Mouse (Mus musculus) forebrain, postnatal 0 days (tissue): ENCODE measurements around the gene Tnfrsf17. TPM values are rescaled to one million over a fixed set of nuclear protein-coding genes. Genes with fewer than 3 reads are reported as not detected.
"Not testable (repeated sequence)": the region's sequence is repeated elsewhere in the genome, so short reads cannot be mapped to it uniquely, and the experiment has no call there.

Source experiments
- ATAC-seq: fragments of 200-750 bp; cut with Nextera tagmentation; 2 replicates; pipeline ENCODE4 v1.8.0; 2017; ENCODE audit warnings: mild to moderate bottlenecking, moderate library complexity
- DNase-seq: peaks from one replicate; pipeline ENCODE4 v3.0.0-alpha.2; 2015
- H3K27ac ChIP-seq: fragments of 300-500 bp; sonication (generic); 2 replicates; pipeline ENCODE4 v1.5.1; 2014; ENCODE audit warnings: low read depth, mild to moderate bottlenecking, antibody characterized with exemption, low read length, moderate library complexity, mixed read lengths
- H3K27me3 ChIP-seq: fragments of 300-500 bp; sonication (generic); 2 replicates; pipeline ENCODE4 v1.6.1; 2014; ENCODE audit warnings: mild to moderate bottlenecking, low read length, mixed read lengths; ENCODE audit not compliant: insufficient read depth
- H3K36me3 ChIP-seq: fragments of 300-500 bp; sonication (generic); 2 replicates; pipeline ENCODE4 v1.6.1; 2014; ENCODE audit warnings: mild to moderate bottlenecking, moderate library complexity; ENCODE audit not compliant: insufficient read depth
- H3K4me1 ChIP-seq: fragments of 300-500 bp; sonication (generic); 2 replicates; pipeline ENCODE4 v1.6.1; 2014; ENCODE audit warnings: antibody characterized with exemption; ENCODE audit not compliant: insufficient read depth
- H3K4me2 ChIP-seq: fragments of 300-500 bp; sonication (generic); 2 replicates; pipeline ENCODE4 v1.6.1; 2014; ENCODE audit warnings: low read depth, mild to moderate bottlenecking, moderate library complexity
- H3K4me3 ChIP-seq: fragments of 300-500 bp; sonication (generic); 2 replicates; pipeline ENCODE4 v1.5.1; 2014; ENCODE audit warnings: low read depth, low read length, mixed read lengths
- H3K9ac ChIP-seq: fragments of 300-500 bp; sonication (generic); 2 replicates; pipeline ENCODE4 v1.6.1; 2014; ENCODE audit warnings: mild to moderate bottlenecking
- H3K9me3 ChIP-seq: fragments of 300-500 bp; sonication (generic); 2 replicates; pipeline ENCODE4 v1.6.1; 2016; ENCODE audit warnings: low read length
- CTCF ChIP-seq: sonication (generic); IDR thresholded peaks from 2 replicates; pipeline ENCODE4 v1.5.1; 2016; ENCODE audit warnings: antibody characterized with exemption, control low read depth, low read depth
- WGBS: fragments of 180-500 bp; shearing (Covaris S2); extraction: QIAGEN DNeasy Blood & Tissue Kit; methylation state at CpG from one replicate; pipeline ENCODE4 v1.1.7; 2014; 5-methylcytosine and 5-hydroxymethylcytosine counted together
- polyA plus RNA-seq: library from polyadenylated mRNA; unstranded; fragments of >200 nt; fragmentation: Nextera tagmentation; extraction: Ambion mirVana; gene quantifications from 2 replicates; pipeline ENCODE4 v1.2.1, GENCODE M21; 2015
- total RNA-seq: library from RNA; depleted of rRNA; stranded (reverse); fragments of >200 nt; gene quantifications from 2 replicates; pipeline ENCODE4 v1.2.3, GENCODE M21; 2014

Gene Tnfrsf17
- total and polyA plus RNA-seq, 2 experiments from 2014 or later: 0.19 TPM; not detected in 1

DNA sequence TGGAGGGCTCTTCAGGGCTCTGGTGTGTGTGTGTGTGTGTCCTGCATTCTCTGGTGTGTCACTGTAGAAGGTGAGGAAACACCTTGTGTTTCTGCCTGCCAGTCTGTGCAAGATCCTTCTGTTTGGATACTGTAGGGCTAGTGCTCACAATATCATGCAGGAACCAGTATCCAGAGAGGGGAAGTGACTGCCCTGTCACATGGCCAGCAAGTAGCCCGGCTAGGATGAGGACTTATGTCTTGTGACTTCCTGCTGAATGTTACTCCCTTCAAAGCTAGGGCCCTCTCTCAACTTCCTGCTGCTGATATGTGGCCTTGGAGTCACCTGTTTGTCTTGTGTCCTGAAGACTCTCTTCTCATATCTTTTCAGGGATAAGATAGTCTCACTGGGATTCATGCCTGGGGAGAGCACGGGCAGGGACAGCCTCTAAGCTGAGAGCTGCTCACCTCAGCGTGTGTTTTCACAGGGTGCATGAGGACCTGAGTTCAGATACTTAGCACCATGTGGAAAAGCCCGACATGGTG lies 29.7 kb downstream of the Tnfrsf17 start:
- Histone ChIP-seq H3K27ac (no peak overlapping the region), H3K4me2 (no peak overlapping the region), H3K4me3 (no peak overlapping the region), H3K4me1 (no peaks in the 10 kb centered on the region), H3K9ac (no peak overlapping the region), H3K27me3 (no peaks in the 10 kb centered on the region), H3K9me3 (no peaks in the 10 kb centered on the region), H3K36me3 (no peaks in the 10 kb centered on the region)
- no peak for TF ChIP-seq CTCF
- DNase-seq: no peak
- 89% methylated on average over 4 of the region's 4 CpGs for WGBS
- ATAC-seq: no peak

DNA sequence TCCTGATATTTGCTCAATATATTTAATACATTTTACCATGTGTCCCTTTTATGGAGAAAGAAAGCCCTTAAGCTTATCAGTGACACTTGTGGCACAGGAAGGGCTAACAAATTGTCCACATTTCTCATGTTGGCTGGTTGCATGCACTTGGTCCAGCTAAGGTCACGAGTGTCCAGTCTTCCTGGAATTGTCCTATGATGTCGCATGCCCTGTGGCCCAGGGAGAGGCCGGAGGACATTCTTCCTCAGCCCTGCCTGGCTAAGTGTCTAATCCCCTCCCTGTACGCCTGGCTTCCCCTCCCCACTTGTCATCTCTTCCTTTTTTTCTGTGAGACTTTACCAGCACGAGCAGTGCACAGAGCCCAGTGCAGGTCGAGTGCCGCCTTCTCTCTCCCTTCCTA lies 38.3 kb downstream of the Tnfrsf17 start:
- Histone ChIP-seq H3K9ac (no peak overlapping the region), H3K4me3 (no peak overlapping the region), H3K9me3 (no peaks in the 10 kb centered on the region), H3K27me3 (no peaks in the 10 kb centered on the region), H3K4me1 (no peaks in the 10 kb centered on the region), H3K36me3 (0 out of 2 replicates have a peak, but pooled peaks cover 15% of the 10 kb centered on the region), H3K27ac (no peak overlapping the region), H3K4me2 (no peak overlapping the region)
- DNase-seq (no peak), ATAC-seq (no peak)
- 82% methylated on average over 7 of the region's 7 CpGs for WGBS
- TF ChIP-seq CTCF: no peak

DNA sequence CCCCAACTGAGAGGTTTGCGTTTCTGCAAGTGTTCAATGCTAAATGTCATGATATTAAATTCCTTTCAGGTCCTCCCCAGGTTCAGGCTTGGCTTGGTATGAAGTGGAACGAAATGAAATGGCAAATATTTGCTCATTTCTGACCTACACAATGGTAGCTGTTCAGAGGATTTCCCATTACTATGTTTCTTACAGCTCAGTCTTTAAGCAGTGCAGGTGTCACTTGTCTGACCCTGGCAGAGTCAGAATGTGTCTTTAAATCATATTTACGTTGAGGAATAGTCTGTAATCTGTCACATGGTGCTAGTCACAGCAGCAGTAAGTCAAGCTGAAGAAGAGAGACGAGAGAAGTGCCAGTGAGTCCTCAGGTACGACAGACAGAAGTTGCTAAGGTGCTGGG lies 45.6 kb downstream of the Tnfrsf17 start:
- no peak for ATAC-seq

GRCm38 (mm10) chr16:11359919-11360318 lies 46.3 kb downstream of the Tnfrsf17 start:
- no peaks in the 10 kb centered on the region for H3K4me1 ChIP-seq
- no peaks in the 10 kb centered on the region for H3K27me3 ChIP-seq
- DNase-seq (no peak), ATAC-seq (no peak)
- H3K4me2 ChIP-seq: no peak overlapping the region
- H3K36me3 ChIP-seq: 0 out of 2 replicates have a peak, but pooled peaks cover 3% of the 10 kb centered on the region
- H3K4me3 ChIP-seq: no peak overlapping the region
- no peak for TF ChIP-seq CTCF
- 17% methylated on average over 10 of the region's 10 CpGs for WGBS
- H3K9ac ChIP-seq: no peak overlapping the region
- no peak overlapping the region for H3K27ac ChIP-seq
- H3K9me3 ChIP-seq: no peaks in the 10 kb centered on the region

More for the DNA sequence above, 45.6 kb downstream of the Tnfrsf17 start:
- H3K4me2 ChIP-seq: no peak overlapping the region
- DNase-seq: no peak
- no peaks in the 10 kb centered on the region for H3K9me3 ChIP-seq
- 0 out of 2 replicates have a peak, but pooled peaks cover 5% of the 10 kb centered on the region for H3K36me3 ChIP-seq
- TF ChIP-seq CTCF: no peak
- H3K27ac ChIP-seq: no peak overlapping the region
- H3K4me3 ChIP-seq: no peak overlapping the region
- H3K4me1 ChIP-seq: no peaks in the 10 kb centered on the region
- 74% methylated on average over 5 of the region's 5 CpGs for WGBS
- H3K9ac ChIP-seq: no peak overlapping the region
- no peaks in the 10 kb centered on the region for H3K27me3 ChIP-seq

DNA sequence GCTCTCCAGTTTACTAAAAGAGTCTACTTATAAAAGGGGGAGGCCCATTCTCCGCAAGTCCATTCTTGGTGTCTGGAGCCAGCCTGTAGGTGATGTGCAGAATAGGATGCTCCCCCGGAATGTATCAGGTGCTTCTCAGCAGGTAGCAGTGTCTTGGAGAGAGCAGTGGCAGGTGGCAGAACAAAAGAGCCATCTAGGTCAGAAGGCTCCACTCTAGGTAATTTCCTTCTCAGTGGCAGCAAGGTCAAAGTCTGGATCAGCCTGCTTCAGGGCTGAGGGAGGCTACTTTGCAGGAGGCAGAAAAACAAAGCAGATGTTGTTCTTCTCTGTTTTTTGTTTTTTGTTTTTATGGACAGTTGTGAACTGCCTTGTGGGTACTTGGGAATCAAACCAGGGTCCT lies 47.0 kb downstream of the Tnfrsf17 start:
- H3K9ac ChIP-seq, H3K4me3 ChIP-seq, H3K4me1 ChIP-seq, H3K36me3 ChIP-seq, H3K27me3 ChIP-seq, DNase-seq, H3K4me2 ChIP-seq, ATAC-seq, H3K27ac ChIP-seq, H3K9me3 ChIP-seq: not testable (repeated sequence)
- 75% methylated on average over 2 of the region's 2 CpGs for WGBS

- Histone ChIP-seq H3K27me3 (no peaks in the 10 kb centered on the region), H3K4me1 (no peaks in the 10 kb centered on the region), H3K36me3 (peaks cover 7% of the 10 kb centered on the region; the same call in 1 of the 2 replicates), H3K9ac (no peak overlapping the region), H3K4me2 (no peak overlapping the region), H3K9me3 (no peaks in the 10 kb centered on the region), H3K4me3 (no peak overlapping the region), H3K27ac (no peak overlapping the region)
- WGBS: 86% methylated on average over 5 of the region's 5 CpGs
- DNase-seq (no peak), ATAC-seq (no peak)
- no peak for TF ChIP-seq CTCF
These were observed 52.0 kb downstream of the Tnfrsf17 start for GRCm38 (mm10) chr16:11365626-11366025.

DNA sequence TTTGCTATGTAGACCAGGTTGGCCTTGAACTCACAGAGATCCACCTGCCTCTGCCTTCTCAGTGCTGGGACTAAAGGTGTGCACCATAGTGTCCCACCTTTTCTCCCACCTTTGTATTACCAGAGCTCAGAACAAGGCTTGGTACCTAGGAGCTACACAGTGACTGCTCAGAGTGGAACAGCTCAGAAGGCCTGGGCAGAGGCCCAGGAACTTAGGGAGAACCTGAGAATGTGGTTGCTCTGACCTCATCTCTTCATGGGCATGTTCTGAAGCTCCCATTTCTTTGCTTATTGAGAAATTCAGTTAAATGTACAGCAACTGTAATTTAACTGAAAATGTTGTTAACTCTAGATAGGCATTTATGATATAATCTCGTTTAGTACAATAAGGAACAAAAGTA lies 53.2 kb downstream of the Tnfrsf17 start:
- H3K4me2 ChIP-seq: no peak overlapping the region
- no peaks in the 10 kb centered on the region for H3K4me1 ChIP-seq
- ATAC-seq: no peak
- H3K9me3 ChIP-seq: no peaks in the 10 kb centered on the region
- H3K27me3 ChIP-seq: no peaks in the 10 kb centered on the region
- DNase-seq: no peak
- TF ChIP-seq CTCF: no peak
- no peak overlapping the region for H3K9ac ChIP-seq
- H3K27ac ChIP-seq: no peak overlapping the region
- no peak overlapping the region for H3K4me3 ChIP-seq
- peaks cover 7% of the 10 kb centered on the region; the same call in 1 of the 2 replicates for H3K36me3 ChIP-seq
- 80% methylated on average over 1 of the region's 1 CpGs for WGBS
